Mouse (Mus musculus) ES-Bruce4 (cell line): ENCODE data around the gene Msantd1.

Source experiments
- CTCF ChIP-seq: IDR thresholded peaks from one replicate; pipeline ENCODE4 v1.8.1; 2011; ENCODE audit warnings: low read depth, low read length
- POLR2A ChIP-seq: IDR thresholded peaks from one replicate; pipeline ENCODE4 v1.8.1; 2011; ENCODE audit warnings: low read length; ENCODE audit not compliant: insufficient read depth

DNA sequence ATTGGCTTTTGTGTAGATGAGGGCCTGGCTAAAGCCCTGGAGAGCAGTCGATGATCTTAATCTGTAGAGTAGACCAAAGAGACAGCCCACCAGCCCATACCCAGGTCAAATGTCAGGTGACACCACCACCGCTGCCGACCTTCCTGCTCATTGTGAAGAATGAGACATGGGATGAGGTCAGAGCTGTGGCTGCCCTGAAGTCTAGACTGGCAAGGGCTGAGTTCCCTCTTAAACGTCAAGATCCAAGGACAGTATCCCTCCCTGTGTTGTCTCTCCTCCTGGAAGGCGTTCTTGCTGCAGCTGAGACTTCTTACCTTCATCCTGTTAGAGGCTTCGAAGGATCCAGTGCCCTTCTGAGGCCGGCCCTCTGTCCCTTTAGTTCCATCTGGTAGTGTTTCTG, 48.3 kb downstream of the Msantd1 start:
- no peak for TF ChIP-seq CTCF
- TF ChIP-seq POLR2A: no peak
